Mouse (Mus musculus) megakaryocyte-erythroid progenitor cell, adult 5-6 weeks (primary cell): ENCODE data around the gene Bcl10. TPM values are rescaled to one million over a fixed set of nuclear protein-coding genes. Genes with fewer than 3 reads are reported as not detected.
"Not testable (repeated sequence)": the region's sequence is repeated elsewhere in the genome, so short reads cannot be mapped to it uniquely, and the experiment has no call there.

Experiments used
- ATAC-seq: replicated peaks from 2 replicates; pipeline ENCODE4 v1.8.0; 2016; ENCODE audit warnings: mild to moderate bottlenecking, inconsistent platforms; ENCODE audit not compliant: severe bottlenecking, poor library complexity, low FRiP score, low TSS enrichment
- total RNA-seq, 2 experiments: library from RNA; stranded (forward) in 1 of 2; stranded (reverse) in 1 of 2; fragments of 200-1000, 215-1000 nt in 1 of 2; fragments of >200 nt in 1 of 2; fragmentation: Nextera tagmentation in 1 of 2; gene quantifications; 2 replicates each; pipeline ENCODE4 v1.2.3; 2014 to 2017

Gene Bcl10
- total RNA-seq, 2 experiments from 2014 or later: 9.4 to 20.4 TPM

GRCm38 (mm10) chr3:145906582-145906981 is 16.0 kb upstream of the Bcl10 start:
- no peak for ATAC-seq

DNA sequence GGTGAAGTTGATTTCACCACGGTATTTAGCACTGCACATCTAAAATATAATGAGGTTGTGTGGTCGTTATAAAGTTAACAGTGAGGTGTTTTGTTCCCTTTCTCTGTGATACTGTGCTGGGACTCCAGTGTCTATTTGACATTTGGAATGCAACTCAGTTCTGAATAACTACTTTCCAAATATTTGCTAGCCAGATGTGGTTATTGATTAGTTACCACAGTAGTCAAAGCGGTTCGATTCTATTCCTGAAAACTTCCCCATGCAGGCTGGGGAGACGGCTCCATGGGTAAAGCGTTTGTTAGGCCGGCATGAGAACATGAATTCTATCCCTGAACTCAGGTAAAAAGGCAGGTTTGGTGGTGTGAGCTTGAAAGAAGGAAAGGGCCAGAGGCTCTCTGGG is 10.1 kb upstream of the Bcl10 start:
- ATAC-seq: no peak

DNA sequence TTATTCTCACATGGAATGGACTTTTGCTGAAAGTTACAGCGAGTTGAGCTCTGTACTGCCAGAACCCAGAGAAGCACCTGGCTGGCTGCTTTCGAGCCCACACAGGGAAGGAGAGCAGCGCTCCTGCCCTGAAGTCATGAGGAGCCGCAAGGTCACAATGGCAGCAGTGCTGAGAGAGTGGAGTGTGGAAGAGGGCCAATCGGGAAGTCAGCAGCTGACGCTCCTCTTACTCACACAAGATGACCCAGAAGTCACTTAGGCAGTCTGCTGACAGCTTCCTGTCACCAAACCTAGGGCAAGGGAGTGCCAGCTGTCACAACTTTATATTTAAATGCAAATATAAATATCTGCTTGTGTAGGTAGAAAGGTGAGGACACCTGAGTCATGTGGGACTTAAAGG is 9.3 kb upstream of the Bcl10 start:
- no peak for ATAC-seq

- ATAC-seq: not testable (repeated sequence)
These were observed 8.7 kb upstream of the Bcl10 start for GRCm38 (mm10) chr3:145913942-145914341.

- ATAC-seq: no peak
These were observed 6.2 kb upstream of the Bcl10 start for GRCm38 (mm10) chr3:145916374-145916773.

DNA sequence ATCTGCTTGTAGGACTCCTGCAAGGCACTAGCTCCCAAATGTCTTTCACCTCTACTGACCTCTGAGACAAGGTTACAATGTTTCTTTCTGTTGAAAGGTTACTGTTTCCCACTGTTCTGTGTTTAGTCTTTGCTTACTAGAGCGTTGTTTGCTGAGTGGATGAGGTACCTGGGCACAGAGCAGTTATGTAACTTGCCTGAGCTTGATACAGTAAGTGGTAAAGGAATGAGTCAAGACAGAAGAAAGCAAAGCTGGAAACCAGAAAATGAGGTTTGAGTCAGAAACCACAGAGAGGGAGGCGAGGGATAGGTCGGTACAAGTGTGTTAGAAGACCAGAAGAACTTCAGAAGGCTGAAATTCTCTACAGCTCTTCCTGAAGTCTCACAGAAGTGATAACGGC is 5.8 kb upstream of the Bcl10 start:
- ATAC-seq: no peak

DNA sequence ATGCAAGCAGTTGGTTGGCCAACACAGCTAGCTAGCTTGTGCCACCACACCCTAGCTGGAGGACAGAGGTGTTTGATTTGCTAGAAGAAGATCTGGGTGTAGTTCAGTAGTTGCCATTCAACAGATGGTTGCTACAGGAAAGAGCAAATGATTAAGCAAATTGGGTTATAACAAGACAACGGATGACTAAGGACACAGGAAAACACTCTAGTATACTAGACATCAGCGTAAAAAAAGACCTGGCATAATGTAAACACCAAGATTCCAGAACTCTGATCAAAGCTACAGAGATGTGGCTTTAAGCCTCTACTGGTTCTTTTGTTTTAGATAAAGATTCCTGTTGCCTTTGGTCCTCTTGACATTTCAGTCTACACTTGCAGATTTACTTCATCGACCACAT is 367 bp downstream of the Bcl10 start:
- no peak for ATAC-seq

GRCm38 (mm10) chr3:145923874-145924577 is 1.4 kb downstream of the Bcl10 start:
- peak; percentile 96 for ATAC-seq

DNA sequence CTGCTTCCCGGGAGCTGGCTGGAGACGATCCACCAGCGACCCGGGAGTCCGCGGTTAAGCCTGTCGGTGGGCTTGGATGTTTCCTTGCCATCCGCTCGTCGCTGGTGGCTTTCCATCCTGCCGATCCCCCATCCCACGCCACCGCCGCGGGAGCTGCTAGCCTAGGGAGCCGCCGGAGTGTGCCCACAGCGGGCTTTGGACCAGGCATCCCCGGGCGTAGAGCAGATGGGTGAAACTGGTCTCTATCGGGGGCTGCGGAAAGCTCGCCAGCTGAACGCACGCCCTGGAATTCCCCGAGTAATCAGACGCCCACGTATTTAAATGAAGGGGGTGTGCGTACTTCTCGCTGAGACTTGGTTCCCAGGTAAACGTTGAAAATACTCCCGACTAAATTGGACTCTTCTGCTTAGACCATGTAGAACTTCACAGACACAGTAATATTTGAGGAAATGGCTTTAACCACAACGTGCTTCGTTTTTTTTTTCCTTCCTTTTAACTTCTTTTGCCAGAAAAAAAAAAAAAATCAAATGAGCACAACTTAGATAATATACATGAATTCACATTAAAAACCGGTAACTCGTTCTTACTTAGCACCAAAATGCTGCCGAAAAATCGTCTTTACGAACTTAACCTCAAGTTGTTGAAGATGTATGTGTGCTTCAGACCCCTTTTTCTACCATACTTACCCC is 2.2 kb downstream of the Bcl10 start:
- ATAC-seq: peak; percentile 54

GRCm38 (mm10) chr3:145925506-145925905 is 2.9 kb downstream of the Bcl10 start:
- no peak for ATAC-seq

- ATAC-seq: no peak
These were observed 7.2 kb downstream of the Bcl10 start for GRCm38 (mm10) chr3:145929525-145930400.

DNA sequence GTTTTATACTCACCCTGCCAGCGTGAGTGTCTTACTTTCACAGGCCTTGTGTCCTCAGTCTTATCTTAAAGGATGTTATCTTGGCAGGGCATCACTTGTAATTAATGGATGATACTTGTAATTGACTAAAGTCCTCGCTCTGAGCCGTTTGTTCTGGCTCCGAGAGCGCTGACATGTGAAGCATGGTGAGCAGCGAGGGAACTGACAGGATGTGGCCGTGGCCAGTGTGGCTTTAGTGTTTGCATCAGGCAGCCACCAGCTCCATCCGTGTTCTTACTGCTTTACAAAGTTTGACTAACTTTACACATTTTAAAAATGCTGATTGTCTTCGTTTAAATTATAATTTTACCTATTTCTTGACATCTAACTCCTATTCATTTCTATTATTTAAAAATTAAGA is 11.2 kb downstream of the Bcl10 start:
- ATAC-seq: no peak

- ATAC-seq: peak; percentile 77
These were observed 15.2 kb downstream of the Bcl10 start, which contains the start of gene 2410004B18Rik for GRCm38 (mm10) chr3:145937505-145938404. TSS of gene 2410004B18Rik (plus strand) at chr3:145938014.

DNA sequence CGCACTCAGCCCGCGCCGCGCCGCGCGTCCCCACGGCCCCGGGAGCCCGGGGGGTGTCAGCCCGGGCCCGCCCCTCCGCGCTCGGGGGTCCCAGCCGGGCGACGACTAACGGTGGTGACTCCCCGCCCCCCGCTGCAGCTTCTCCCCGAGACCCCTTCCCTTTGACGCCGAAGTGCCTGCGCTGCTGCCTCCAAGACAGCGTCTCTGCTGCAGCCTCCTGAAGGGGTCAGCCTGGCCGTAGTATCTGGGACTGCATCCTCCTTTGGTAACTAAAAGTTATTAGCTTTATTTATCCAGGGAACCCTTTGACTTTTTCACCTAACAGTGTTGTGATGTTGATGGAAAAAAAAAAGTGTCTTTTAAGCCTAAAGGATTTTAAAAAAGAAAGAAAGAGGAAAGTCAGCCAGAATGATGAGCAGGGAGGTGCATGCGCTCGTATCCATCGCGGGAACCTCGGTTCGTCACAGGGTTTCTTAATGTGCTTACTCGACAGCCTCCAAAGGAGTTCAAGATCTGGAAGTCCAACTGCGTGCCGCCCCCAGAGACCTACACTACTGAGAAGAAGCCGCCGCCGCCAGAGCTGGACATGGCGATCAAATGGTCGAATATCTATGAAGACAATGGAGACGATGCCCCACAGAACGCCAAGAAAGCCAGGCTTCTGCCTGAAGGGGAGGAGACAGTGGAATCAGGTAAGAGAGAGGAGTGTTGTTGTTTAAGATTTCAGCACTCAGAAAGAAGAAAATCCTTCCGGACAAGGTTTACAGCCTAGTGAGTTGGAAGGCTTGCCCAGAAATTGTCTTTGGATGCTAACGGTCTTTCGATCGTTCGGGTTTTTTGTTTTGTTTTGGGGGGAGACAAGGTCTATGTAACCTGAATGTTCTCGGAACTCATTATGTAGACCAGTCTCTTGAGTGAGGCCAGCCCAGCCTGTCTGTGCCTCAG is 16.1 kb downstream of the Bcl10 start:
- no peak for ATAC-seq

- peak; percentile 75 for ATAC-seq
These were observed 16.8 kb downstream of the Bcl10 start for GRCm38 (mm10) chr3:145939402-145939801.

- ATAC-seq: no peak
These were observed 17.4 kb downstream of the Bcl10 start for GRCm38 (mm10) chr3:145939971-145940370.

DNA sequence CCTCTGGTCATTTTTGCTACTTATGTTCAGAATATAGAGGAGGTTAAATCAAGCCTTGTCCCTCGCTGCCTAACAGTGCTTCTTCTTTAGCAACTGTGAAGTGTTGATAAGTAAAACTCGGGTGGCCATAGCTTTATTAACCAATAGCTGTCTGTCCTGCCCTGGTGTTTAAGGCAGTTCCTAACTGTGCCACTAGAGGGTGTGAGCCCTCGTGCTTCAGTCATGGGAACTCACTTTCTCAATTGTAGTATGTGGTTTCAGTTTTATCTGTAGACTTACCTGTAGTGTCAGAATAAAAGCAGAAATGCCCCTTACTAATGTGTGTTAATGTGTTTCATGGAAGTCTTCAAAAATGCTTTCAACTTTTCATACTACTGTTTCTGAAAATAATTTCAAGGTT is 19.4 kb downstream of the Bcl10 start:
- peak; percentile 45 for ATAC-seq

GRCm38 (mm10) chr3:145944348-145944747 is 21.7 kb downstream of the Bcl10 start:
- peak; percentile 77 for ATAC-seq
